Mouse (Mus musculus) thymus, postnatal 4 days (tissue): Measurements from ENCODE around the gene Izumo4.

ENCODE experiments used
- DNase-seq: peaks from one replicate; pipeline ENCODE4 v3.0.0; 2021

Gene Izumo4

GRCm38 (mm10) chr10:80701721-80702535, at the start of gene Izumo4, which contains the start of gene Mob3a:
Izumo4 (plus strand) TSS chr10:80702184.
Mob3a (minus strand) TSS chr10:80701977.
- DNase-seq, result peak; percentile 98

DNA sequence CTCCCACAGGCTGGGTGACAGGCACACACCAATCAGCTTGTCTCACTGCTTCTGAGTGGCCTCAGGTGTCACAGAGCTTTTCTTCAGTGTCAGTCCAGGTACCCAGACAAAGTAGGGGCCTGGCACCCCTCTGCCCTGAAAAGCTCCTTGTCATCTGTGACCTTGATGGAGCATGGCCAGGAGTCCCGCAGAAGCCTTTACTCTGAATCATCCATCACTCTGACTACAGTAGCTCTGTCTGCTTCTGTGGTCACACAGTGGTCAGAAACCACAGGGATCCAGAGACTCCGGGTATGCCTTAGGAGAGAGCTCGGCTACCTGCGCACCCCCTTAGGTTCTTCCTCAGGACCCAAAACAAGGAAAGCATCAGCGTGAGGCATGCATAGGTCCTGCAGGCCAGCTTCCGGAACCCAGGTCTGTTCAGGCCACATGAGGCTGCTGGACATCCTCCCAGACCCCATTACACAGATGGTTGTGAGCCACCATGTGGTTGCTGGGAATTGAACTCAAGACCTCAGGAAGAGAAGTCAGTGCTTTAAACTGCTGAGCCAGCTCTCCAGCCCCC, 48.7 kb upstream of the Izumo4 start:
- no peak for DNase-seq

- DNase-seq, result no peak
Observed at GRCm38 (mm10) chr10:80654866-80655265, 47.1 kb upstream of the Izumo4 start.

DNA sequence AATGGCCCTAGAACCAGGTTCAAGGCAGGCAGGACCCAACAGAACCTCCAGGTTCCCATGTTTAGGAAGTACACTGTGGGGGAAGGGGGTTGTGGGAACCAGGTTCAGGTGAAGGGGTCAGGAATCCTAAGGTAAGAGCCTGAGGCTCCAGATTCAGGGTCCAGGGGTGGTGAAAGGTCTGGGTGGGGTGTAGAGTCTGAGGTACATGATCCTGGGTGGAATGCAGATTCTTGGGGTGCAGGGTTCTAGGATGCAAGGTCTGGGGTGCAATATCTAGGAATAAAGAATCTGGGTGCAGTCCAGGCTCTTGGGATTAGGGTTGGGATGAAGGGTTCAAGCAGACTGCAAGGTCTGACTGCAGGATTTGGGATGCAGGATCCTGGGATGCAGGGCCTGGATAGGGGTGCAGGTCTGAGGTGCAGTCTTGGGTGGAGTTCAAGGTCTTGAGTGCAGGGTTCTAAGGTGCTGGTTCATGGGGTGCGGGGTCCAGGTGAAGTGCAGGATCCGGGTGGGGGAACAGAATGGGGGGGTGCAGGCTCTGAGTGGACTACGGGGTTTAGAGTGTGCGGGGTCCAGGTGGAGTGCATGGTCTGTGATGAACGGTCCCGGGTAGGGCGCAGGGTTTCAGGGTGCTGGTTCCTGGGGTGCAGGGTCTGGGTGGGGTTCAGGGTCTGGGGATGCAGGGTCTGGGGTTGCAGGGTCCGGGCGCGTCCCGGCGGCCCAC, 46.4 kb upstream of the Izumo4 start:
- DNase-seq, result no peak

DNA sequence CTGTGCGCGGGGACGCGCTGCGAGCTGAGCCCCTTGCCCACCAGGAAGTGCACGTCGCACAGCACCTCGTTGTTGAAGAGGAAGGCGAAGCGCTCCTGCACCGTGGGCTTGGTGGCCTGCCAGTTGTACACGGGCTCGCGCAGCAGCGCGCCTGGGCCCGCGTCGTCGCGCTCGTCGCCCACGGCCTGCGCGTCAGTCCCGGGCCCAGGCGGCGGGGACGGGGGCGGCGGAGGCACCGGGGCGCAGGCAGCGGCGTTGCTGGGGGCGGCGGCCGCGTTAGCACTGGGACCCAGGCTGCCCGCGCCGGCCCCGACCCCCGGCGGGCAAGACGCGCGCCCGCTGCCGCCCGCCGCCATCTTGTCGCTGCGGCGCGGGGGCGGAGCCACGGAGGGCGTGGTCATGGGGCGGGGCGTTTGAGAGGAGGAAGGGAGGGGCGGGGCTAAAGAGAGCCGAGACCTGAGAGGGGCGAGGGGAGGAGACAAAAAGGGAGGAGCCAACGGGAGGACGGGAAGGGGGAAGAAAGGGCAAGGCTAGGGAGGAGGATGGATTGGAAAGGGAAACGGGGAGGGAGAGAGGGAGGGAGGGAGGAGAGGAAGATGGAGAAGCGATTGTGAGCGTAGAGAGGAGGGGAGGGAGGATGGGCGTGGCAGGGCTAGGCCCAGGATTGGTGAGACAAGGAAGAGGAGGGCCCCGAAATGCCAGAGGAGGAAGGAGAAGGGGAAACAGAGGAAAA, 45.7 kb upstream of the Izumo4 start:
- DNase-seq, result peak; percentile 100

GRCm38 (mm10) chr10:80656863-80657623, 44.9 kb upstream of the Izumo4 start, which contains the start of gene Btbd2:
Btbd2 (minus strand) TSS chr10:80657071.
- DNase-seq, result peak; percentile 69

DNA sequence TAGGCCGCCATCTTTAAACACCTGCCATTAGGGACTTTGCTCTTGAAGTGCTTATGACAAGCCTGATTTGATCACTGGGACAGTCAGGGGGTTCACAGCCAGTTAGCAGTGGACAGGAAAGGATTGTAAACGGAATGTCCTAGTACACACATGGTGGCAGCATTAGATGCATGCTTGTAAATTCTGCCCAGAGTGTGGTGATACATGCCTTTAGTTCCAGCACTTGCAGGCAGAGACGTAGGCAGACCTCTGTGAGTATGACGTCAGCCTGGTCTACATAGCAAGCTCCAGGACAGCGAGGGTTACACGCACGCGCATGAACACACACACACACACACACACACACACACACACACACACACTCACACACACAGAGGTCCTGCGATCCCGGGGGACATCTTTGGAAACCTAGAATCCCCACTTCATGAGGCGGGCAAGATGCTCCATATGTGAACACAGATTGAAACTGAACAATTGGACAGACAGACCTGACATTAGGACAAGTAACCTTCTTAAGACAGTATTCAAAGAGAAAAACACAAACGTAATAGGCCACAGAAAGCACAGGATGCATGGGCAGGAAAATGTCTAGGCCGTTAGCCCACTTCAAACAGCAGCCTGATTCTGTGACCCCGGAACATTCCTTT, 43.7 kb upstream of the Izumo4 start:
- no peak for DNase-seq

DNA sequence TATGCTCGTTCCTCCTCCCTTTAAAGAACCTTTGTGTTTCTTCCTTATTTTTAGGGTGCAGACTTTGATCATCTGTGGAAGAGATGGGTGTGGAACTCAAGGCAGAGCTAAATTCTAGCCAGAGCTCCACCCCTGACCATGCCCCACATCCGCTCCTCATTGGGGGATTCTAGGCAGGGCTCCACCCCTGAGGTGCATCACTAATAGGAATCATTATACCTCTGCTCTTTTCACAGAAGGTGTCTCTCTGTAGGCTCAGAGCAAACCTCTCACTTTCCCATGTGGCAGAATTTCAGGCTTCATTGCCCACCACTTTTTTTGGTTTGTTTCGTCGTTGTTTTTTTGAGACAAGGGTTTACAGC, 43.2 kb upstream of the Izumo4 start:
- peak; percentile 56 for DNase-seq

- DNase-seq, result peak; percentile 90
Observed at GRCm38 (mm10) chr10:80659213-80659612, 42.8 kb upstream of the Izumo4 start.

- peak; percentile 96 for DNase-seq
Observed at GRCm38 (mm10) chr10:80661149-80661548, 40.8 kb upstream of the Izumo4 start.

DNA sequence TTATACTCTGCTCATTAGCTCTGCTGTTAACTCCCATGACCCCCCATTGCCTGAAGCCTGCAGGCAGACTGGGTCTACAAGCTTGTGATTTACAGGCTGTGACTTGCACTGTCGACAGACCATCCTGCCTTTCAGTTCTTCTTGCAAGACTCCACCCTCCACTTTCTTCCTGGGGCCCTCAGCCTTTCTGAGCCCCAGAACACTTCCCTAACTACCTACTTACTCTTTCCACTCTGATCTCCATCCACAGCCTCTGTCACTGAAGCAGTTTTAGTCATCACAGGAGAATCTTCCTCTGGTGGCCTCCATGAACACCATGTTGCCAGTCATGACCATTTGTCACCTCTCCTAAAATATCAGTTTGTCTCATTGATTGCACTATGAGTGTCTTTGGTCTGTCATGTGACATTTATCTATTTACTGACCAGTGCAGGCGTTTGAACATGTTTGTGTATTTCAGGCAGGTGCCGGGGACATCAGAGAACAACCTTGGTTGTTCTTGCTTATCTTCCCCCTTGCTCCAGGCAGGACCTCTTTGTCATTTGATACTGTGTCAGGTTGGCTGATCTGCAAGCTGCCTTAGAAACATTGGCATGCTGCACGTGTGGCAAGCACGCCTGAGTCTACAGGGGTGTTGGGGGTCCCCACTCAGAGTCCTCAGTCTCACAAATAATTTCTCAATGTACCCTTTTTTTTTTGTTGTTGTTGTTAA, 38.3 kb upstream of the Izumo4 start:
- DNase-seq, result peak; percentile 55

DNA sequence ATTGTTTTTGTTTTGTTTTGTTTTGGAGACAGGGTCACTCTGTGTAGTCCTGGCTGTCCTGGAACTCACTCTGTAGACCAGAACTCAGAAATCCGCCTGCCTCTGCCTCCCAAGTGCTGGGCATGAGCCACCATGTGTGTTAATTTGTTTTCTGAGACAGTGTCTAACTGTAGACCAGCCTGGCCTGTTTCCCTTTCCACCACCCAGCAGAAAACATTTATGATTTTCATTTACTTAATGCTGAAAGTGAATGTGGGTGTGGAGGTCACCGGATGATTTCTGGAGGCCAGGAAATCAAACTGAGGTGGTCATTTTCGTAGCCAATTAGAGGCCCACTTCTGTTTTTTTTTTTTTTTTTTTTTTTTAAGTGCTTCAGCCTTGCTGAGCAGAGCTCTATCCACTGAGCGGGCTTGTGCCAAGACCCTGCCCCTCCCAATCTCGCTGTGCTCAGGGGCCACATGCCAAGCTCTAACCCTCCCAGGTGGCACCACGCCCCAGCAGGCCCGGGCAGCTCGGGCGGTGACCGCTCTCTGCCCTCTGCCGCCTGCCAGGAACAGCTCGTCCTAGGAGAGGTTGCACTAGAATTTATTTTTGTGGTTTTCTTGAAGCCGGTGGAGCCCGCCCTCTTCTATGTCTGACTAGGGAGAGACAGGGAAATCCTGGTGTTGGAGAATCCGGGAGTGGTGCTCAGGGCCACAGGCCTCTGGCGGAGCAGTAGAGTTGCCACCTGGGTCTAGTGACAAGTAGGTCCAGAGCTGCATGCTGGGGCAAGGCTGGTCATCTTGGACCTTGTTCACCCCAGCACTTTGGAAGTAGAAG, 37.6 kb upstream of the Izumo4 start:
- DNase-seq, result peak; percentile 47

DNA sequence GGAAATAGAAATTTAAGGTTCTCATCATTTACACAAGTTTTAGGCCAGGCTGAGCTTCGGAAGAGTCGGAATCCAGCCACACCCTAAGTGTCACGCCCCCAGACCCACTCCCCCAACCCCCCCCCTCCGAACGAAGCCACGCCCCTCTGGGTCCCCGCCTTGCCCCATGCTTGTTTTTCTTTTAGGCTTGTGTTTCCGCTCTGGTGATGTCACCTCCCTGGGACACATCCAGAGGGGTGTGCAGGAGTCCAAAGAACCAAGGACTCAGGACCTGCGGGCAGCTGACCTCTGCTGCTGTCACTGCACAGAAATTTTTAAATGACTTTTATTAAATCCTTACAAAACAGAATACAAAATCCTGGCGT, 37.0 kb upstream of the Izumo4 start:
- DNase-seq, result no peak

DNA sequence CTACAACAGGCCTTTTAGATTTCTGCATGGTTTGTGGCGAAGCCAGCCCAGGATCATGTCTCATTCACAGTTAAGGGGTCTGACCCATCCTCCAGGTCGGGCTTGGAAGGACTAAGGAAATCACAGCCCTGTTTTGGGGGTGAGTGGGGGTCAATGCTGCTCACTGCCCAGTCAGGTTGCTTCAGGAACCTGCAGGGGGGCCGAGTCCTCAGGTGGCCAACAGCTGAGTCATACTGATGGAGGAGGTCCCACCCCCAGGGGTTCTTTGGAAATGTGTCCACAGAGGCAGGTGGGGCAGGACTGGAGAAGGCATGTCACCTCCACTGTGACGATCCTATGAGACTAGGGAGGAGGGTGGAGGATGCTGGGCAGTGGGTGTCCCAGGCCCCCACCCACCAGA, 36.5 kb upstream of the Izumo4 start:
- DNase-seq, result no peak

- no peak for DNase-seq
Observed at GRCm38 (mm10) chr10:80665981-80666733, 35.8 kb upstream of the Izumo4 start.

DNA sequence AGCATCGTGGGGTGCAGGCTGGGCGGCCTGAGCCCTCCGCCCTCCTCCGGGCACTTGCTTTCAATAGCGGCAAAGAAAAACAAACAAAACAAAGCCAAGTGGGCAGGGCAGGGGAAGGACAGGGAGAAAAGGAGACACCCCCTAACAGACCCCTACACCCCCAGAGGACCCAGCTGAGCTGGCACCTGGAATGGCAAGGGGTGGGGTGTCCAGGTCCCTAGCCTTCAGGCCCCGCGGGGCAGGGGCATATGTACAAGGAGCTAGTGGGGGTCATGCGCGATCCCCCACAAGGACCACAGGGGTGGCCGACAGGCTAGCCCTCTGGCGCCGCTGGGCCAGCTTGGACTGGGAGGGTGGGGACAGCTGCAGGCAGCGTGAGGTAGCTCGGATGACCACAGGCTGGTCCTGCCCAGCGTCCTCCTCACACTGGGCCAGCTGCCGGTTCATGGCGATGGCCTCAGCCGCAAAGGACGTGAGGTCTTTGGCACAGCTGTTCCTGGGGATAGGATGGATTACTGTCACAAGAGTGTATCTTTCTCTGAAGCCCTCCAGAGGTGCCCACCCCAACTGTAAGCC, 35.1 kb upstream of the Izumo4 start:
- DNase-seq, result no peak

- no peak for DNase-seq
Observed at GRCm38 (mm10) chr10:80668614-80669013, 33.4 kb upstream of the Izumo4 start.

- no peak for DNase-seq
Observed at GRCm38 (mm10) chr10:80669018-80669417, 33.0 kb upstream of the Izumo4 start.
